Mouse (Mus musculus) kidney, embryonic 16.5 days (tissue): ENCODE results near the gene Mei4. TPM values are rescaled to one million over a fixed set of nuclear protein-coding genes. Genes with fewer than 3 reads are reported as not detected.

ENCODE experiments used
- ATAC-seq: fragments of 200-750 bp; cut with Nextera tagmentation; 2 replicates; pipeline ENCODE4 v1.8.0; 2017; ENCODE audit warnings: moderate TSS enrichment; ENCODE audit not compliant: low FRiP score, low TSS enrichment
- H3K27ac ChIP-seq: fragments of 300-500 bp; sonication (generic); 2 replicates; pipeline ENCODE4 v1.5.1; 2014; ENCODE audit warnings: low read length
- H3K27me3 ChIP-seq: fragments of 300-500 bp; sonication (generic); 2 replicates; pipeline ENCODE4 v1.6.1; 2014; ENCODE audit warnings: low read length, control low read depth, mixed read lengths; ENCODE audit not compliant: insufficient read depth
- H3K36me3 ChIP-seq: fragments of 300-500 bp; sonication (generic); 2 replicates; pipeline ENCODE4 v1.6.1; 2014; ENCODE audit warnings: low read length, control low read depth, mixed read lengths; ENCODE audit not compliant: insufficient read depth
- H3K4me1 ChIP-seq: fragments of 300-500 bp; sonication (generic); 2 replicates; pipeline ENCODE4 v1.6.1; 2014; ENCODE audit warnings: low read length, control low read depth, mixed read lengths; ENCODE audit not compliant: insufficient read depth
- H3K4me2 ChIP-seq: fragments of 300-500 bp; sonication (generic); replicated peaks from 2 replicates; pipeline ENCODE4 v1.6.1; 2014; ENCODE audit warnings: low read depth, low read length
- H3K4me3 ChIP-seq: fragments of 300-500 bp; sonication (generic); 2 replicates; pipeline ENCODE4 v1.5.1; 2014; ENCODE audit warnings: mild to moderate bottlenecking, low read length
- H3K9ac ChIP-seq: fragments of 300-500 bp; sonication (generic); replicated peaks from 2 replicates; pipeline ENCODE4 v1.6.1; 2014; ENCODE audit warnings: low read length
- H3K9me3 ChIP-seq: fragments of 300-500 bp; sonication (generic); 2 replicates; pipeline ENCODE4 v1.6.1; 2016; ENCODE audit warnings: low read length, control low read depth
- WGBS: fragments of 180-500 bp; shearing (Covaris S2); extraction: QIAGEN DNeasy Blood & Tissue Kit; methylation state at CpG from one replicate; pipeline ENCODE4 v1.1.7; 2014; 5-methylcytosine and 5-hydroxymethylcytosine counted together
- polyA plus RNA-seq: library from polyadenylated mRNA; unstranded; fragments of >200 nt; fragmentation: Nextera tagmentation; extraction: Ambion mirVana; gene quantifications from 2 replicates; pipeline ENCODE4 v1.2.1, GENCODE M21; 2015

Gene Mei4
- polyA plus RNA-seq, 1 experiment from 2014 or later, result 0.75 TPM

DNA sequence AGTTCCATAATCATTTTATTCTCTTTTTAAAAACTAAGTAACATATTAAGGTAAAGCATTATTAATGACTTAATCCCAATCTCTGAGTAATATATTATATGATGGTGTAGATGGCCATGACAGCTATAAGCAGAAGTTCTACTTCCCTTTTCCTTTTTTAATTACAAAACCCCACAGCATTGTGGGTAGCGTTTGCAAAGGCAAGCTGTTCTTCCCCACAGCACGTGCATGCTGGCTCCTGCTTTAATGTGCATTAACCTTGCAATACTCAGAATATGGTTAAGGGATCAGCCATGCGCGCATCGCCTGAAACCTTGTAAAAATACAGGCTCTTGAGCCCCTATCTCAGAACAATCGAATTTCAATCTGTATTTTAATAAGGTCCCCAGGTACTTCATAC, 82.2 kb downstream of the Mei4 start:
- Histone ChIP-seq H3K4me1 (no peaks in the 10 kb centered on the region), H3K4me2 (no peak overlapping the region), H3K9ac (no peak overlapping the region), H3K4me3 (no peak overlapping the region), H3K27me3 (no peaks in the 10 kb centered on the region), H3K9me3 (no peaks in the 10 kb centered on the region), H3K27ac (no peak overlapping the region), H3K36me3 (no peaks in the 10 kb centered on the region)
- WGBS, result 66% methylated on average over 6 of the region's 6 CpGs
- ATAC-seq, result no peak

DNA sequence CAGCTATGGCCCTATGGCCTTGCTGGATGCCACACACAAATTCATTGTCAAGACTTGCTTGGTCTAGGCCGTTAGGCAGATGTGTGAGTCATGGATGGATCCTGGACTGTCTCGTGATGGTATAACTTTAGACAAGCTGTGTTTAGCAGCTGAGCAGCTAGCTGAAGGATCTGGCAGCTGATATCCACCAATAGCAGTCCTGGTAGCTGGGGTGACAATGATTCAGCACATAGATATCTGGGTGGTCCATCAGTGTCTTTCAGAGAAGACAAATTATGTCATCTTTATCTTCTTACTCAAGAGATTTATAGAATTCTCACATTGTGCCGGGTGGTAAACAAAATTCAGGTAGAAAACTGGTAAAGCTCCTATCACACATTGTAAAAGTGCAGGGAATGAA, 93.4 kb downstream of the Mei4 start:
- no peak overlapping the region for H3K4me2 ChIP-seq
- WGBS, result 87% methylated on average over 3 of the region's 3 CpGs
- no peaks in the 10 kb centered on the region for H3K27me3 ChIP-seq
- ATAC-seq, result no peak
- H3K9ac ChIP-seq, result no peak overlapping the region
- no peak overlapping the region for H3K27ac ChIP-seq
- no peak overlapping the region for H3K4me3 ChIP-seq
- no peaks in the 10 kb centered on the region for H3K4me1 ChIP-seq
- no peaks in the 10 kb centered on the region for H3K9me3 ChIP-seq
- no peaks in the 10 kb centered on the region for H3K36me3 ChIP-seq

DNA sequence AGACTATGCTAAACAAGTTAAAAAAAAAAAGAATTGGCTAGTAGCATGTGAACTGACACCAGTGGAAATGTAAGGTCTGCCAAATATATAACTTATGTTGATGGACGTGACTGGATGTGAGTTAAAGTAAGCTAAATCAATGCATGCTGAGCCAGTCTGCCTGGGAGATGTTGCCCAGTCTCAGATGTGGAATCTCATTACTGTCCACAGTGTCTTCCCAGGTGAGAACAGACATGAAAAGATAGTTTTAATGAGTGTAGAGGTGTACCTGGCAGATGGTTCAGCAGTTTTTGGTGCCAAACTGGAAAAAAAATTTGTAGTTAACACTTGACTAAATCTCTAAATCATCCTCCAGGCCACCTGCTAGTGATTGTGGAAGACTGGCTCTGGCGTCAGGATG, 94.4 kb downstream of the Mei4 start:
- Histone ChIP-seq H3K36me3 (no peaks in the 10 kb centered on the region), H3K27me3 (no peaks in the 10 kb centered on the region), H3K9ac (no peak overlapping the region), H3K4me3 (no peak overlapping the region), H3K9me3 (no peaks in the 10 kb centered on the region), H3K4me2 (no peak overlapping the region), H3K27ac (no peak overlapping the region), H3K4me1 (no peaks in the 10 kb centered on the region)
- no peak for ATAC-seq
- WGBS, result 70% methylated on average over 2 of the region's 2 CpGs

DNA sequence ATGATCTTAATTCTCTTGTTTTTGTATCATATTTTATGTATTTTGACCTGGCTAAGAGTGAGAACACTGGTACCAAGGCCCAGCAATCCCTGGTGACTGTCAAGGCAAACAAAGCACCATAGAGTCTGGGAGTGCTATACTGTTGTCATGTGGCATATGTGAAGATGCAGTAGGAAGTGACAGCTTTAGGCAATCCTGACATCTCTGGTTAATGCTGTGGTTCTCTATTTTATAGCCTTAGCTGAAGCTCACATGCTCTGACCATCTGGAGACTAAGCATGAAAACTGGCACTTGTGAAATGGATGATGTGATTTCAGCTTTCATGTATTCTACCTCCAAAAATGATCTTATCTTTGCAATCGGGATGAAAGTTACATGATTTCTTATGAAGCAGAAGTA, 103.3 kb downstream of the Mei4 start:
- H3K4me2 ChIP-seq, result no peak overlapping the region
- H3K36me3 ChIP-seq, result no peaks in the 10 kb centered on the region
- no peak for ATAC-seq
- H3K27me3 ChIP-seq, result no peaks in the 10 kb centered on the region
- no peak overlapping the region for H3K27ac ChIP-seq
- no peaks in the 10 kb centered on the region for H3K9me3 ChIP-seq
- H3K4me3 ChIP-seq, result no peak overlapping the region
- H3K9ac ChIP-seq, result no peak overlapping the region
- no peaks in the 10 kb centered on the region for H3K4me1 ChIP-seq
- WGBS, result 81% methylated on average over 1 of the region's 1 CpGs

DNA sequence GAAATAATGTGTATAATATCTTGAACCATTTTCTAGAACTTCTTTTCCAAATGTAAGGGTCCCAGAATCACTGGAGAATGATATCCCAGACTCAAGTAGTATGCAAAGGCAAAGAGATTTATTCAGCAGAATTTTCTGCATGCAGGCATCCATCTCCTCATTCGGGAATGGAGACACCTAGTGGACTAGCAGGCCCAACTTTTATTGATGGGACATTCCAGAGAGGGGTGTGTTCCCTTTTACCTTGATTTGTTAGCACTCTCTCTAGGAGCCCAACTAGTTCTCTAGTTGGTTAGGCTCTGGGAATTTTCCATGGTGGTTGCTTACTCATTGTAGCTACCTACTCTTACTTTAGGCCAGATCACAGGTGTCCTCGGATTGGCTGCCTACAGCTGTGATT, 105.5 kb downstream of the Mei4 start:
- no peaks in the 10 kb centered on the region for H3K9me3 ChIP-seq
- no peak for ATAC-seq
- H3K4me1 ChIP-seq, result no peaks in the 10 kb centered on the region
- H3K4me3 ChIP-seq, result no peak overlapping the region
- no peak overlapping the region for H3K4me2 ChIP-seq
- no peaks in the 10 kb centered on the region for H3K27me3 ChIP-seq
- H3K27ac ChIP-seq, result no peak overlapping the region
- H3K36me3 ChIP-seq, result no peaks in the 10 kb centered on the region
- no peak overlapping the region for H3K9ac ChIP-seq
- 55% methylated on average over 2 of the region's 2 CpGs for WGBS

DNA sequence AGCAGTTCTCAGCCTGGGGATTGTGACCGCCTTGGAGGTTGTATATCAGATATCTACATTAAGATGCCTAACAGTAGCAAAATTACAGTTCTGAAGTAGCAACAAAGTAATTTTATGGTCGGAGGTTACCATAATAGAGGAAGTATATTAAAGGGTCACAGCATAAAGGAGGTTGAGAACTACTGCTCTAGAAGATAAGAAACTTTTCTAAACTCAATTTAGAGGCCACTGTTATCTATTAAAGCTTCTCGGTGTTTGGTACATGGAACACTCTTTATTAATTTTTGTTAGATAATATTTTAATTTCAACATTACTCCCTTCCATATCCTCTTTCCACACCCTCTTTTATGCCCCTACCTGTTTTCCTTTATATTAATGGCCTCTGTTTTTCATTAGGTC, 119.0 kb downstream of the Mei4 start:
- WGBS, result 81% methylated on average over 3 of the region's 3 CpGs
- H3K4me3 ChIP-seq, result no peak overlapping the region
- ATAC-seq, result no peak

DNA sequence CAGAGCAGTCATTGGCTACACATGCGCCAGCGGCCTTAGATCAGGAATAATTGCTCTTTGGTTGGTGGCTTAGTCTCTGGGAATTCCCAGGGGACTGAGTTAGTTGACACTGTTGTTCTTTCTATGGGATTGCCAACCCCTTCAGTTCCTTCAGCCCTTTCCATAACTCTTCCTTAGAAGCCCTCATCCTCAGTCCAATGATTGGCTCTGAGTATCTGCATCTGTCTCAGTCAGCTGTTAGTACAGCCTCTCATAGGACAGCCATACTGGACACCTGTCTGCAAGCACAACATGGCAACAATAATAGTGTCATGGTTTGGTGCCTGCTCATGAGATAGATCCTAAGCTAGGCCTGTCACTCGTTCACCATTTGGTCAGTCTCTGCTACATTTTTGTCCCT, 149.5 kb downstream of the Mei4 start:
- Histone ChIP-seq H3K27ac (no peak overlapping the region), H3K36me3 (no peaks in the 10 kb centered on the region), H3K9me3 (no peaks in the 10 kb centered on the region), H3K4me1 (no peaks in the 10 kb centered on the region), H3K27me3 (no peaks in the 10 kb centered on the region), H3K4me2 (no peak overlapping the region), H3K4me3 (no peak overlapping the region), H3K9ac (no peak overlapping the region)
- 79% methylated on average over 3 of the region's 3 CpGs for WGBS
- ATAC-seq, result no peak

More for the DNA sequence above, 119.0 kb downstream of the Mei4 start:
- Histone ChIP-seq H3K4me2 (no peak overlapping the region), H3K27me3 (no peaks in the 10 kb centered on the region), H3K36me3 (no peaks in the 10 kb centered on the region), H3K27ac (no peak overlapping the region), H3K9ac (no peak overlapping the region), H3K4me1 (no peaks in the 10 kb centered on the region), H3K9me3 (no peaks in the 10 kb centered on the region)

DNA sequence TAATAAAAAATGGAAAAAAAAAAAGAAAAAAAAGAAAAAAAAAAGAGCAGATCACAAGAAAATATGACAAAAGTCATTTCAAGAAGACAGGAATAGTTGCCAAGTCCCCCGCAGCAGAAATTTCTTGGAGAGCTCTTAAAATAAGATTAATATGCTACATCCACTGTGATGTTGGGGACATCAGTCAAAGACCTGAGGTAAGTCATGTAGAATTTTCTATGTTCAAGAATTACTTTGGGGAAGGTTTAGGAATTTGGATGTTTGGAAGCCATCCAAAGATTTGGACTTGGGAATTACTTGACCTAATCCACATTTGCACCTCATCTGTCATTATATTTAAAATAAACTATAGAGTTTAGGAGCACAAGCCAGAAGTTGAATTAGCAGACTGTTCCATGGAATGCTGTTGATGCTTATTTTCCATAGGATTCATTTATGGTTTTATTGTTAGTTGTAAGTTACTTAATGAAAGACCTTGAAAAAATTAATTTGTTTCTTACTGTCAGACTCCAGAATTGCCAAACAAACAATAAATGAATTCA, 179.1 kb downstream of the Mei4 start:
- no peak overlapping the region for H3K4me2 ChIP-seq
- H3K9me3 ChIP-seq, result no peaks in the 10 kb centered on the region
- no peak overlapping the region for H3K4me3 ChIP-seq
- H3K9ac ChIP-seq, result no peak overlapping the region
- no peaks in the 10 kb centered on the region for H3K36me3 ChIP-seq
- ATAC-seq, result no peak
- H3K27me3 ChIP-seq, result no peaks in the 10 kb centered on the region
- H3K27ac ChIP-seq, result no peak overlapping the region
- 65% methylated on average over 1 of the region's 1 CpGs for WGBS
- no peaks in the 10 kb centered on the region for H3K4me1 ChIP-seq

DNA sequence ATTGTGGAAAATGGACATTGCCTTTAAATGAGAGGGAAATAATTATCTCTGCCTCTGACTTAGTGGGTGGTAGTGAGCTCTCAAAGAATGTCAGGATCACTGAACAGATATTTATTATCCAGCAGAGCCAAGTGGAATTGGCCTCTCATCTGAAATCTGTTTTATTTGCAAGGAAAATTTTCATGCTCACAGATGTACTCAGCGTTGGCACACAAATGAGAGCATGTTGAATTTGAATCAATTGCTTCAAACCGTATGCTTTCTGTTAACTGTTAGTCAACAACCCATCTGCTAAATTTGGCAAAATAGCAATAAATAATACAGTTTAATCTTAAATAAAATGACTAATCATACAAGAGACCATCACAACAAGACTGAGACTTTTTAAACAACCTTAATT, 181.0 kb downstream of the Mei4 start:
- Histone ChIP-seq H3K4me1 (no peaks in the 10 kb centered on the region), H3K36me3 (no peaks in the 10 kb centered on the region), H3K4me3 (no peak overlapping the region), H3K4me2 (no peak overlapping the region), H3K9ac (no peak overlapping the region), H3K27me3 (no peaks in the 10 kb centered on the region), H3K27ac (no peak overlapping the region), H3K9me3 (no peaks in the 10 kb centered on the region)
- 89% methylated on average over 2 of the region's 2 CpGs for WGBS
- no peak for ATAC-seq

DNA sequence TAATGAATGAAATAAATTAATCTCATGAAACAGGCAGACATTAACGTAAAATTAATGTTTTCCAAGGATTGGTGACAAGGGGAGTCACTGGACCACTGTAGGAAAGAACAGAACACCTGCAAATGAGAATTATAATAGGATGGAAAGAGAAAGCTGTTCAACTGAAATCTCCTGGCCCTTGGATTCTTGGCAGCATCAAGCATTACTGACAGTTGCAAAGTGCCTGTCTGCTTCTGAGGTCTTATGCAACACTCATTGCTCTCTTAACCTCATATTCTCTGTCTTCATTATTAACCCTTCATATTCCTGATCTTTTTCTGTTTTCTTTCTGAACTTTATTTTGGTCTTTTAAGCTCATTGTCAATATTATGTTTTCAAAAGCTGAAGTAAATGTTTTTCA, 210.4 kb downstream of the Mei4 start:
- Histone ChIP-seq H3K36me3 (no peaks in the 10 kb centered on the region), H3K9ac (no peak overlapping the region), H3K9me3 (no peaks in the 10 kb centered on the region), H3K4me1 (no peaks in the 10 kb centered on the region), H3K4me3 (no peak overlapping the region), H3K27me3 (no peaks in the 10 kb centered on the region), H3K4me2 (no peak overlapping the region), H3K27ac (no peak overlapping the region)
- WGBS, result 59% methylated on average over 1 of the region's 1 CpGs
- ATAC-seq, result no peak

DNA sequence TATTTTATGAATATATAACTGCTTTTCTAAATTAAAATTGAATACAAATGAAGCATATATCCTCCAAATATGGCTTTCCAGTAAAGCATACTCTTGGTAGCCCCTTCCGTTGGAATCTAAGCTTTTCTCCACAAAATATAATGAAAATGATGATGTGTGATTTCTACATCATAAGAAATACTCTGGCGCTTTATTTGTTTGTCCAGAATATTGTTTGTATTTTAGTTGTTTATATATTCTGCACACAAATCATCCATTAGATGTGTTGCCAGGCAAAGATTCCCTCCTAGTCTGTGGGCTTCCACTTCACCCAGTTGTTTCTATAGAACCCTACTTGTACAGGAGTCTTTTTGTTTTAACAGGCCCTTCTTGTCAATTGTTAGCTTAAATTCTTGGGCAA, 211.8 kb downstream of the Mei4 start:
- Histone ChIP-seq H3K27me3 (no peaks in the 10 kb centered on the region), H3K9me3 (no peaks in the 10 kb centered on the region), H3K4me2 (no peak overlapping the region), H3K4me3 (no peak overlapping the region), H3K36me3 (no peaks in the 10 kb centered on the region), H3K27ac (no peak overlapping the region), H3K4me1 (no peaks in the 10 kb centered on the region), H3K9ac (no peak overlapping the region)
- WGBS, result 92% methylated on average over 2 of the region's 2 CpGs
- no peak for ATAC-seq
